Mouse (Mus musculus) hindbrain, embryonic 10.5 days (tissue): ENCODE data around the gene Fzd7. TPM values are rescaled to one million over a fixed set of nuclear protein-coding genes. Genes with fewer than 3 reads are reported as not detected.

Experiments
- DNase-seq: peaks from one replicate; pipeline ENCODE4 v3.0.0-alpha.2; 2017; ENCODE audit warnings: low spot score
- H3K27ac ChIP-seq: fragments of 300-500 bp; sonication (generic); 2 replicates; pipeline ENCODE4 v1.5.1; 2016; ENCODE audit warnings: mild to moderate bottlenecking, moderate library complexity
- H3K27me3 ChIP-seq: fragments of 300-500 bp; sonication (generic); 2 replicates; pipeline ENCODE4 v1.6.1; 2016; ENCODE audit warnings: mild to moderate bottlenecking; ENCODE audit not compliant: poor library complexity, insufficient read depth, severe bottlenecking
- H3K36me3 ChIP-seq: fragments of 300-500 bp; sonication (generic); 2 replicates; pipeline ENCODE4 v1.6.1; 2016; ENCODE audit warnings: mild to moderate bottlenecking, moderate library complexity
- H3K4me1 ChIP-seq: fragments of 300-500 bp; sonication (generic); replicated peaks from 2 replicates; pipeline ENCODE4 v1.6.1; 2016; ENCODE audit warnings: mild to moderate bottlenecking
- H3K4me3 ChIP-seq: fragments of 300-500 bp; sonication (generic); 2 replicates; pipeline ENCODE4 v1.5.1; 2016; ENCODE audit warnings: mild to moderate bottlenecking, moderate library complexity
- H3K9me3 ChIP-seq: fragments of 300-500 bp; sonication (generic); 2 replicates; pipeline ENCODE4 v1.6.1; 2016; ENCODE audit warnings: mild to moderate bottlenecking, moderate library complexity
- WGBS: fragments of 180-500 bp; shearing (Covaris S2); methylation state at CpG from one replicate; pipeline ENCODE4 v1.1.7; 2016; 5-methylcytosine and 5-hydroxymethylcytosine counted together
- polyA plus RNA-seq: library from polyadenylated mRNA; unstranded; fragments of >200 nt; fragmentation: Nextera tagmentation; extraction: Ambion mirVana; gene quantifications from 2 replicates; pipeline ENCODE4 v1.2.1, GENCODE M21; 2016

Gene Fzd7
- polyA plus RNA-seq, 1 experiment from 2014 or later, result 16.1 TPM

GRCm38 (mm10) chr1:59516026-59516917, 34.0 kb downstream of the Fzd7 start, which contains the start of gene Gm973:
Gm973 (plus strand) TSS chr1:59516264.
- Histone ChIP-seq H3K4me3 (peak within 1 kb of the TSS; percentile 50), H3K27me3 (no peaks in the 10 kb centered on the region), H3K36me3 (no peaks in the 10 kb centered on the region), H3K27ac (peak within 1 kb of the TSS; percentile 95), H3K4me1 (peaks cover 55% of the 10 kb centered on the region), H3K9me3 (no peaks in the 10 kb centered on the region)
- DNase-seq, result peak; percentile 89
- WGBS, result 3% methylated on average over 25 of the region's 25 CpGs

GRCm38 (mm10) chr1:59520226-59520837, 38.1 kb downstream of the Fzd7 start:
- Histone ChIP-seq H3K4me1 (peaks cover 83% of the 10 kb centered on the region), H3K27ac (peak overlapping the region; percentile 64), H3K4me3 (no peak overlapping the region; the same call in 1 of the 2 replicates), H3K27me3 (no peaks in the 10 kb centered on the region), H3K9me3 (no peaks in the 10 kb centered on the region), H3K36me3 (no peaks in the 10 kb centered on the region)
- WGBS, result 59% methylated on average over 11 of the region's 11 CpGs
- DNase-seq, result no peak

- Histone ChIP-seq H3K4me1 (peaks cover 61% of the 10 kb centered on the region), H3K4me3 (no peak overlapping the region)
Observed at GRCm38 (mm10) chr1:59522456-59522855, 40.2 kb downstream of the Fzd7 start.

GRCm38 (mm10) chr1:59523378-59523958, 41.2 kb downstream of the Fzd7 start:
- H3K9me3 ChIP-seq, result no peaks in the 10 kb centered on the region
- H3K27me3 ChIP-seq, result no peaks in the 10 kb centered on the region
- peak; percentile 25 for DNase-seq
- no peak overlapping the region for H3K4me3 ChIP-seq
- H3K4me1 ChIP-seq, result peaks cover 60% of the 10 kb centered on the region
- 34% methylated on average over 5 of the region's 5 CpGs for WGBS
- peak overlapping the region; percentile 82 for H3K27ac ChIP-seq
- peaks cover 15% of the 10 kb centered on the region; the same call in 1 of the 2 replicates for H3K36me3 ChIP-seq

More at GRCm38 (mm10) chr1:59522456-59522855, 40.2 kb downstream of the Fzd7 start:
- no peak for DNase-seq
- Histone ChIP-seq H3K9me3 (no peaks in the 10 kb centered on the region), H3K36me3 (peaks cover 6% of the 10 kb centered on the region; the same call in 1 of the 2 replicates), H3K27me3 (no peaks in the 10 kb centered on the region), H3K27ac (peak overlapping the region; percentile 29)
- WGBS, result 52% methylated on average over 1 of the region's 1 CpGs

- H3K27ac ChIP-seq, result peak overlapping the region; percentile 82
- peaks cover 15% of the 10 kb centered on the region; the same call in 1 of the 2 replicates for H3K36me3 ChIP-seq
- H3K27me3 ChIP-seq, result no peaks in the 10 kb centered on the region
- peaks cover 54% of the 10 kb centered on the region for H3K4me1 ChIP-seq
- H3K9me3 ChIP-seq, result no peaks in the 10 kb centered on the region
- peak overlapping the region; percentile 4; the same call in 1 of the 2 replicates for H3K4me3 ChIP-seq
- DNase-seq, result peak; percentile 65
- WGBS, result 28% methylated on average over 2 of the region's 2 CpGs
Observed at GRCm38 (mm10) chr1:59524071-59524470, 41.8 kb downstream of the Fzd7 start.

- H3K4me3 ChIP-seq, result peak overlapping the region; percentile 4; the same call in 1 of the 2 replicates
- peak overlapping the region; percentile 82 for H3K27ac ChIP-seq
- 51% methylated on average over 3 of the region's 3 CpGs for WGBS
Observed at GRCm38 (mm10) chr1:59524759-59525158, 42.5 kb downstream of the Fzd7 start.

GRCm38 (mm10) chr1:59527219-59527618, 45.0 kb downstream of the Fzd7 start:
- Histone ChIP-seq H3K27me3 (no peaks in the 10 kb centered on the region), H3K4me1 (peaks cover 28% of the 10 kb centered on the region), H3K4me3 (no peak overlapping the region), H3K36me3 (peaks cover 15% of the 10 kb centered on the region; the same call in 1 of the 2 replicates), H3K27ac (no peak overlapping the region), H3K9me3 (no peaks in the 10 kb centered on the region)
- no peak for DNase-seq
- 92% methylated on average over 6 of the region's 6 CpGs for WGBS

More at GRCm38 (mm10) chr1:59524759-59525158, 42.5 kb downstream of the Fzd7 start:
- DNase-seq, result no peak
- no peaks in the 10 kb centered on the region for H3K27me3 ChIP-seq
- peaks cover 47% of the 10 kb centered on the region for H3K4me1 ChIP-seq
- H3K9me3 ChIP-seq, result no peaks in the 10 kb centered on the region
- peaks cover 15% of the 10 kb centered on the region; the same call in 1 of the 2 replicates for H3K36me3 ChIP-seq

GRCm38 (mm10) chr1:59534976-59535810, 53.0 kb downstream of the Fzd7 start:
- no peaks in the 10 kb centered on the region for H3K27me3 ChIP-seq

More at GRCm38 (mm10) chr1:59534976-59535810, 53.0 kb downstream of the Fzd7 start:
- Histone ChIP-seq H3K27ac (peak overlapping the region; percentile 59), H3K36me3 (no peaks in the 10 kb centered on the region), H3K4me1 (peaks cover 23% of the 10 kb centered on the region), H3K4me3 (no peak overlapping the region), H3K9me3 (no peaks in the 10 kb centered on the region)
- 27% methylated on average over 5 of the region's 5 CpGs for whole genome bisulfite sequencing
- DNase-seq, result no peak

Other genes starting within 250 kb of the Fzd7 start
- gene Als2, start 245.2 kb upstream of the Fzd7 start, polyA plus RNA-seq, result 17.5 and 18.0 TPM in 2 replicates
- 1.3 and 1.7 TPM in 2 replicates for gene Cdk15, start 225.5 kb upstream of the Fzd7 start, polyA plus RNA-seq
- 9.0 TPM in 2 replicates for gene Gm973, start 33.8 kb downstream of the Fzd7 start, polyA plus RNA-seq
- 514 and 535 TPM in 2 replicates for gene Sumo1, start 188.4 kb downstream of the Fzd7 start, polyA plus RNA-seq
- gene Nop58, start 202.5 kb downstream of the Fzd7 start, polyA plus RNA-seq, result 194 and 279 TPM in 2 replicates